In genomic region chr9:44488855-44489381, GRCm38 (mm10) we compare ENCODE assay signal across 10 mouse cellular contexts. TPM values are rescaled to one million over a fixed set of nuclear protein-coding genes. Genes with fewer than 3 reads are reported as not detected.
A peak's percentile ranks its signal among the peaks of the same experiment; 100 is the strongest.
DNase-seq lines count a peak whose midpoint lies in the region; ATAC-seq and TF ChIP-seq lines count a peak whose summit lies in the region.
"Had no signal": no experiment of that assay in that cellular context is flagged by ENCODE, and none has a peak within 500 bp of the region (broad histone marks: within the 10 kb centered on the region; RNA-seq: fewer than 3 reads in every experiment).

No protein-coding gene starts in this region.

- intact Hi-C loops in left cerebral cortex, adult 2 months (cut with DNase I): no loop called here
- intact Hi-C loops in gastrocnemius, adult 2 months (cut with DNase I): no loop called here

- peaks cover 90% of the 10 kb centered on the region for H3K4me1 ChIP-seq in intestine, embryonic 14.5 days (replicated peaks; ENCODE audit: control insufficient read depth, insufficient read depth, low read length)
- H3K4me1 ChIP-seq in liver, embryonic 12.5 days: peaks cover 100% of the 10 kb centered on the region
- H3K4me1 ChIP-seq in neural tube, embryonic 13.5 days (replicated peaks): peaks cover 98% of the 10 kb centered on the region

- peak overlapping the region; percentile 31 for H3K9ac ChIP-seq in intestine, embryonic 14.5 days (ENCODE audit: low read length)
- 0 out of 2 replicates have a peak overlapping the region, but pooled peaks have one; percentile 13 for H3K9ac ChIP-seq in liver, embryonic 12.5 days
- peak overlapping the region; percentile 56 for H3K9ac ChIP-seq in neural tube, embryonic 13.5 days

- 11% methylated on average over 5 of the region's 5 CpGs for WGBS in intestine, embryonic 14.5 days
- 43% methylated on average over 5 of the region's 5 CpGs for WGBS in liver, embryonic 12.5 days (ENCODE audit: insufficient replicate concordance)
- 3% methylated on average over 5 of the region's 5 CpGs for WGBS in neural tube, embryonic 13.5 days

- no peaks in the 10 kb centered on the region for H3K9me3 ChIP-seq in intestine, embryonic 14.5 days (ENCODE audit: control insufficient read depth, low read length)
- no peaks in the 10 kb centered on the region for H3K9me3 ChIP-seq in liver, embryonic 12.5 days (replicated peaks)
- no peaks in the 10 kb centered on the region for H3K9me3 ChIP-seq in neural tube, embryonic 13.5 days
- H3K9me3 ChIP-seq: G1E had no signal

- H3K36me3 ChIP-seq in intestine, embryonic 14.5 days (ENCODE audit: control insufficient read depth, insufficient read depth, low read length): no peaks in the 10 kb centered on the region
- no peaks in the 10 kb centered on the region for H3K36me3 ChIP-seq in liver, embryonic 12.5 days
- H3K36me3 ChIP-seq in neural tube, embryonic 13.5 days: no peaks in the 10 kb centered on the region
- H3K36me3 ChIP-seq: G1E had no signal

- peak in 1 of 2 experiments; percentile 44 for DNase-seq in left cerebral cortex, adult 2 months (ENCODE audit: extremely low spot score in 1 of 2, low spot score in 2 of 2)
- DNase-seq in left cerebral cortex, adult 18-20 months (ENCODE audit: low spot score in 2 of 2): no peak
- peak; percentile 70 for DNase-seq in cerebellum, adult 9-10 months
- DNase-seq in gastrocnemius, adult 2 months: peak; percentile 77
- peak; percentile 67 for DNase-seq in intestine, embryonic 14.5 days (ENCODE audit: low spot score)
- no peak for DNase-seq in T-cell, adult 2 months (ENCODE audit: low spot score)

- H3K27me3 ChIP-seq in intestine, embryonic 14.5 days (replicated peaks; ENCODE audit: control insufficient read depth, insufficient read depth, low read length): no peaks in the 10 kb centered on the region
- peaks cover 23% of the 10 kb centered on the region for H3K27me3 ChIP-seq in liver, embryonic 12.5 days (replicated peaks)
- H3K27me3 ChIP-seq in neural tube, embryonic 13.5 days: no peaks in the 10 kb centered on the region

- H3K27ac ChIP-seq in left cerebral cortex, adult 2 months: peak overlapping the region; percentile 79
- peak overlapping the region; percentile 97 for H3K27ac ChIP-seq in gastrocnemius, adult 2 months
- peak overlapping the region; percentile 86 for H3K27ac ChIP-seq in intestine, embryonic 14.5 days (ENCODE audit: low read depth)
- H3K27ac ChIP-seq in liver, embryonic 12.5 days: peak overlapping the region; percentile 73
- peak overlapping the region; percentile 79 for H3K27ac ChIP-seq in neural tube, embryonic 13.5 days (replicated peaks)

- no peak for ATAC-seq in intestine, embryonic 14.5 days (replicated peaks; ENCODE audit: low FRiP score, low TSS enrichment, low read depth)
- 0 out of 2 replicates have a peak, but pooled peaks have one; percentile 17 for ATAC-seq in liver, embryonic 12.5 days
- peak; percentile 24 for ATAC-seq in neural tube, embryonic 13.5 days (ENCODE audit: low read depth)

- peak overlapping the region; percentile 76 for H3K4me2 ChIP-seq in intestine, embryonic 14.5 days (ENCODE audit: low read length)
- peak overlapping the region; percentile 88 for H3K4me2 ChIP-seq in liver, embryonic 12.5 days
- peak overlapping the region; percentile 98 for H3K4me2 ChIP-seq in neural tube, embryonic 13.5 days

- 0 out of 2 replicates have a peak overlapping the region, but pooled peaks have one; percentile 1 for H3K4me3 ChIP-seq in left cerebral cortex, adult 2 months
- H3K4me3 ChIP-seq in gastrocnemius, adult 2 months: peak overlapping the region; percentile 100
- peak overlapping the region; percentile 25; the same call in 1 of the 2 replicates for H3K4me3 ChIP-seq in intestine, embryonic 14.5 days (ENCODE audit: low read depth, low read length)
- H3K4me3 ChIP-seq in liver, embryonic 12.5 days: peak overlapping the region; percentile 3; the same call in 1 of the 2 replicates
- peak overlapping the region; percentile 15 for H3K4me3 ChIP-seq in neural tube, embryonic 13.5 days

- no peak for TF ChIP-seq CTCF in left cerebral cortex, adult 2 months (IDR thresholded peaks at IDR 0.05)
- no peak for TF ChIP-seq CTCF in gastrocnemius, adult 2 months (IDR thresholded peaks at IDR 0.05)

RNA-seq across cellular contexts. Expression of gene Bcl9l, which starts 6.3 kb away (rescaled TPM):
- 10 to 100 TPM; 58.6 to 63.4 TPM for total RNA-seq in left cerebral cortex, adult 2 months (2021)
- 10 to 100 TPM; 59.1 to 62.5 TPM for total RNA-seq in left cerebral cortex, adult 18-20 months (2021)
- total RNA-seq in gastrocnemius, adult 2 months (2021): 10 to 100 TPM; 38.3 to 43.6 TPM
- polyA plus RNA-seq in intestine, embryonic 14.5 days (2014; fragmentation: Nextera tagmentation; extraction: Ambion mirVana): 10.2 TPM in 2 replicates
- 2.5 and 2.7 TPM in 2 replicates for polyA plus RNA-seq in liver, embryonic 12.5 days (2016; fragmentation: Nextera tagmentation; extraction: Ambion mirVana)
- 9.4 and 9.6 TPM in 2 replicates for polyA plus RNA-seq in neural tube, embryonic 13.5 days (2015; fragmentation: Nextera tagmentation; extraction: Ambion mirVana)

RNA-seq across cellular contexts. Expression of gene Upk2, which starts 34.1 kb away (rescaled TPM):
- not detected for total RNA-seq in left cerebral cortex, adult 2 months (2021)
- not detected for total RNA-seq in left cerebral cortex, adult 18-20 months (2021)
- under 1 TPM; 0.22 to 0.23 TPM for total RNA-seq in gastrocnemius, adult 2 months (2021)
- 2.1 and 2.3 TPM in 2 replicates for polyA plus RNA-seq in intestine, embryonic 14.5 days (2014; fragmentation: Nextera tagmentation; extraction: Ambion mirVana)
- not detected in 2 replicates for polyA plus RNA-seq in liver, embryonic 12.5 days (2016; fragmentation: Nextera tagmentation; extraction: Ambion mirVana)
- not detected in 2 replicates for polyA plus RNA-seq in neural tube, embryonic 13.5 days (2015; fragmentation: Nextera tagmentation; extraction: Ambion mirVana)
- total RNA-seq: G1E; heart, postnatal 14 days had no signal
- polyA plus RNA-seq: G1E had no signal

RNA-seq across cellular contexts. Expression of gene Foxr1, which starts 48.0 kb away (rescaled TPM):
- not detected for total RNA-seq in left cerebral cortex, adult 2 months (2021)
- not detected for total RNA-seq in left cerebral cortex, adult 18-20 months (2021)
- not detected for total RNA-seq in gastrocnemius, adult 2 months (2021)
- polyA plus RNA-seq in intestine, embryonic 14.5 days (2014; fragmentation: Nextera tagmentation; extraction: Ambion mirVana): not detected in 2 replicates
- polyA plus RNA-seq in liver, embryonic 12.5 days (2016; fragmentation: Nextera tagmentation; extraction: Ambion mirVana): not detected in 2 replicates
- polyA plus RNA-seq in neural tube, embryonic 13.5 days (2015; fragmentation: Nextera tagmentation; extraction: Ambion mirVana): not detected in 2 replicates
- total RNA-seq: heart, postnatal 14 days had no signal
- polyA plus RNA-seq: G1E had no signal

Comparison
In these comparisons a context has a peak if more than half of its experiments do, and no peak if none do; other contexts are left out.
1. DNase-seq: peak in cerebellum, adult 9-10 months (single experiment), gastrocnemius, adult 2 months (single experiment) and intestine, embryonic 14.5 days (single experiment); none in left cerebral cortex, adult 18-20 months (0 of 2) and T-cell, adult 2 months (single experiment).
2. H3K4me3 ChIP-seq: peak in every context shown above with its lines; median percentile 100 in gastrocnemius, adult 2 months; 25 in intestine, embryonic 14.5 days; 15 in neural tube, embryonic 13.5 days; 3 in liver, embryonic 12.5 days; 1 in left cerebral cortex, adult 2 months.
3. Peak in every context shown above with its lines, with median percentiles within 50 percentile points of each other: H3K27ac ChIP-seq, H3K4me2 ChIP-seq and H3K9ac ChIP-seq.